Mouse (Mus musculus): Measurements from ENCODE around the gene Aco1. TPM values are rescaled to one million over a fixed set of nuclear protein-coding genes. Genes with fewer than 3 reads are reported as not detected.

The Aco1 gene
- total and polyA plus RNA-seq, 3 experiments = 51.3 to 146 (median 122) TPM

DNA sequence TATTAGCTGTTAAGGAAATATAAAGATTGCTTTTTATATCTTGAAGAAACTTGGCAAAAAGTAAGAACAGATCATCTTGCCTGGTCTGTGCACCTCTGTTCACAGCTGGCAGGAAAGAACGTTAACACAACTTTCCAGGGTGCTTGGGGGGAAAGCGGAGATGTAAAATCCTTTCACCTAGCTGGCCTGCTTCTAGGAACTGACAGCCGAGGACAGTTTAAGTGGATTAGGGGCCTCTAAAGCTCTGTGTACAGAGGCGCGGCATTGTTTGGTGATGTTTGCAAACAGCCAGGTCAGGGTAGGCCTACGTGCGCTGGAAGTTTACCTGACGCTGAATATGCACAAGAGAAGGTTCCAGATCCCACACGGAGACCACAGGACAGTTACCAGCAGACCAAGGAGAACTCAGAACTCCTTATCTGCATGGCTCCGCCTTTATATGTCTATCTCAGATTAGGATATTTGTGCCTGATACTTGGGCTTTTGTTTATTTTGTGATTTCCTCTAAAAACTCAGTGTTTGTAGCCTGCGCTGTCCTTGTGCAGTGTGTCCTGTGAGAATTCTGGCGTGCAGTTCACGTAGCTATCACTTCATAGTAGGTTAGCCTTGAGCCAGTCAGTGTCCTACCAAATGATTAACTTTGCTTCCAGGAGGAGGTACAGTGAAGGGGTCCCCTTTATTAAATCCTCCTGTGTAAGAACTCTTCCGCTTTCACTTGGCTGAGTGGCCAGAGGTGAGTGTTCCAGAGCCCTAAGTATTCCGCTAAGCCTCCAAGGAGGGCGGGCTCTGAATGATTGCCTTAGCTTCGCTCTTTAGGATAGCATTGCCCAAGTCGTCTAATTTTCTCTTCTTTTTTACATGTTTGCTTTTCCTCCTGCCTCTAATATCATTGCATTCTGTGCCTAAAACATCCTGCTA lies 14.0 kb downstream of the Aco1 start:
- peak; percentile 35 for DNase-seq

DNA sequence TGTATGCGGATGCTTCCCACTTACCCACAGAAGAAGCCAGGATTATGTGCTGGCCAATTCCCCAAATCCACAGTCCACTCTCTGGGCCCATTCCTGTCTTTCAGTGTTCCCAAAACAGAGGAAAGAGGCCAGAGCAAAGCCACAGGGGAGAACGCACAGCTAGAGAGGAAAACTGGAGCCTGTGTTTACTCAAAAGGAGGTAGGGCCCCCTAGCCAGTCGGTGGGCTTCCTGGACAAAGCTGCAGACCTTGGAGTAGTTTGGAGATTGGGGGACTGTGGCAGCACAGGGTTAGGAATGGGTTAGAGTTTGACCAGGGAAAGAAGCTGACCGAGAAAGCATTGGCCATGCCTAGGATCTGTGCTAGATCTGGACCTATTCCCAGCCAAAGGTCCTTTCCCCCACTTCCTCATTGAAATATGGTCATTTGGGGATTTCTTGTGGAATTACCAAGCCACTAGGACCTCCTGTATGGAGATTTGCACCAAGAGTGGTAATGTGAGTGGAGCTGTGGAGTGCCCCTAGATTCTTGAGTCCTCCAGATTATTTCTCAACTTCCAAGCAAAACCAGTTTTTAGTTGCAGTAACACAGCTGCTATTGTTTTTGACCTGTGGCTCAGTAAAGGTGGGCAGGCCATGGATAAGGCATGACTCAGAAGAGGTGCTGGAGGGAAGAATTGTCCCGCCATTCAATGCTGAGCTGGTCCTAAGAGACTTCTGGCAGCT lies 14.8 kb downstream of the Aco1 start:
- no peak for DNase-seq

DNA sequence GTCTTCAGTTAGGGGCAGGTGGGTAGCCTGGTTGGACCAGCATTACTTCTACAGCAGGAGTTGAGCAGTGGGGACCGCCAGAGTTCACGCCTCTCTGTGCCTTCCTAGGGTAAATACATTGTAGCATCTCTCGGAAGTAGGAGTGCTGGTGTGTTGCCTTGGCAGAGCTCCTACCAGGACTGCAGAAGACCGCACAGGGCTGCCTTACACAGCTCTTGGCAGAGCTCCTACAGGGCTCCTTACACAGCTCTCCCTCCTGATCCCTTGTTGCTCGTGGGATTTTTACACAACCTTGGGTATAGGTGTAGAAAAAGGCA lies 15.3 kb downstream of the Aco1 start:
- DNase-seq = no peak

DNA sequence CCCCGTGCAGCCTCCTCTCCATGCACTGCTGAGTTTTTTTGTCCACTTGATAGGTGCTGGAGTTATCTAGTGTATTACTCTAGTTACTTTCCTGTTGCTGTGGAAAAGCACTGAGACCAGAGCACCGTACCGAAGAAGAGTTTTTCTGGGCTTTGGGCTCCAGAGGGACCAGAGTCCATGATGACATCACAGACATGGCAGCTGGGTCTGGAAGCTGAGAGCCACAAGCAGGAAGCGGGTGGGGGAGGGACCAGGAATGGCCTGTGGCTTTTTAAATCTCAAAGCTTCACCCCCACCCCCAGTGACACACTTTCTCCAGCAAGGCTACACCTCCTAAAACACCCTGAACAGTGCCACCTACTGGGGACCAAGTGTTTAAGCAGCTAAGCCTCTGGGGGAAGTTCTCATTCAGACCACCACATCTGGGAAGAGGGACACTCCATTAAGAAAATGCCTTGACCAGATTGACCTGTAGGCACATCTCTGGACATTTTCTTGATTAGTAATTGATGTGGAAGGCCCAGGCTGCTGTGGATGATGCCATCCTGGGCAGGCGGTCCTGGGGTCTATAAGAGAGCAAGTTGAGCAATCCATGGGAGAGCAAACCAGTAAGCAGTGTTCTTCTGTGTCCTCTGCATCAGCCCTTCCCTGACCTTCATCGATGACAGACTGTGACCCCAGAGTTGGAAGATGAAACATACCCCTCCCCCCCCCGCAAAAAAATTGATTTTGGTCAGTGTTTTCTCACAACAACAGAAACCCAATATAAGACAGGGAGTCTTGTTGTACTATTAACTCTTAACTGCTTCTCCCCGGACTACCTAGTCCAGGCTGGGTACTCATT lies 17.9 kb downstream of the Aco1 start:
- DNase-seq = no peak

DNA sequence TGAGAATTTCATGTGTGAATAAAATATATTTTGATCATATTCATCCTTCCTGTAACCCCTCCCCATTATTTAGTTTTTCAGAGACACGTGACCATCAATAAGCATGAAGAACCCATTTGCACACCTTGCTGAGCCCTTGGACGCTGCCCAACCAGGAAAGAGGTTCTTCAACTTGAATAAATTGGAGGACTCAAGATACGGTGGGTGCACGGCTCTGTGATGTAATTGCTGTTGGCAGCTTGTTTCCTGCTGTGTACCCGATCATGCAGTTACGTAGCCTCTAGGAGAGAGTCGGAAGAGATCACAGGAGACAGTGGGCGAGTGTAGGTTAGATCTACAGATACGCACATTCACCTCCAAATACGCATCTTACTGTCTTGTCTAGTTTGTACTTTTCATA lies 20.8 kb downstream of the Aco1 start:
- no peak for DNase-seq

DNA sequence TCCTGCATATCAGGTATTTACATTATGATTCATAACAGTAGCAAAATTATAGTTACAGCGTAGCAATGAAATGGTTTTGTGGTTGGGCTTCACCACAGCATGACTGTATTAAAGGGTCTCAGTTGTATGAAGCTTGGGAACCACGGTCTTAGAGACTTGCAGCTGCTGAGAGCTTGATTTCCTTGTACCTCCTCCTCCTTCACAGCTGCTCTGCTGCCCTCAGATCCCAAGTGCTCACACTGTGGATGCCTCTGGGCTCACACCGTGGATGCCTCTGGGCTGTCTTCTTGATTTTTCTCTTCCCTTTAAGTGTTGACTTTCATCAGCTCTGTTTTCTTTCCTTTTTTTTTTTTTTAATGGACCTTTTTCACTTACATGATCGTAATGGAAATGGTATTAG lies 28.6 kb downstream of the Aco1 start:
- no peak for DNase-seq

DNA sequence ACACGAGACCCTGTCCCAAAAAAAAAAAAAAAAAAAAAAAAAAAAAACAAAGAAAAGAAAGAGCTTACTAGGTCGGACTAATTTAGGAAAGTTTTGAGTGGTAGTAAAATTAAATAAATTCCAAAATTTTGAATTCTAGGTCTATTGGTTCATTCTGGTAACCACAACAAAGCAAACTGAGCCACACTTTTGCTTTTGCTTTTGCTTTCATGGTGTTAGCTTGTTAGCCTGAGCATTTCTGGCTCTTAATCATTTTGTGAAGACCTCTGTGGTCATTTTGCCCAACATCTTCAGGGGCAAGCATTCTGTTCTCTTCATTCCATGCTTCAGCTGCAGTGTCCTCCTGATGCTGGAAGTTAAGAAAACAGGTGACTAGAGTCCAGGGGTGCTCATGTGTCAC lies 29.5 kb downstream of the Aco1 start:
- DNase-seq = no peak

DNA sequence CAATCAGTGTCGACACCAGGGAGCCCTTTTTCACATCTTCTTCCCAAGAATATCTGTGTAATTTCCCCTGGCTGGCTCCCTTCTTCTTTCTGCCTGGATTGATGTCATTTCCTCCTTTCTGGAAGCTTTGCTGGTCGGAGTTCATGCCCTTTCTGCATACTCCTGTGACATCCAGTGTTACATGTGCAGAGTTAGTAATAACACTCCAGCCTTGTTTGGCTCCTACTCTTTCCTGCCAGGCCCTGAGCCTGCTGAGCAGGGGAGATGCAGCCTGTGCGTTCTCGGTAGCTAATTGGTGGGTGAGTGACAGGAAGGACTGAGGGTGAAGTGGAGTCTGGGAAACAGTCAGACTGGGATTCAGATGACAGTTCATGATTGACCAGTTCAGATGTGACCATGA lies 31.4 kb downstream of the Aco1 start:
- no peak for DNase-seq

DNA sequence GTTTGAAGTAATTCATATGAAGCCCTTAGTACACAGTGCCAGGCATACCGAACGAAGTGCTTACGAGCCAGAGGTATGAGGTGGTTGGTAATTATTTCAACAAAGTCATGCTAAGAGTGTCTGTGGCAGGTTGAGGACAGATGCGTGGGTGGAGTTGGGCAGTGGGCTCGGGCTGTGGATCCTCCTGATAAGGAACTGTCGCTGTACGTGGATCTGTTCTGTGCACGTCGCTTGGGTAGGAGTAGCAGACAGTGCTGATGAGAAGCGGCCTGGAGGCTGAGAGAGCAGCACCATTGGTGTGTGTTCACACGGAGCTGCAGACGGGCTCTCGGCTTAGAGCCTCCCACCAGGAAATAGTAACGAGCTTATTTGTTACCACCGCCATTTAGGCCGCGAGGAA lies 35.7 kb downstream of the Aco1 start:
- no peak for DNase-seq

DNA sequence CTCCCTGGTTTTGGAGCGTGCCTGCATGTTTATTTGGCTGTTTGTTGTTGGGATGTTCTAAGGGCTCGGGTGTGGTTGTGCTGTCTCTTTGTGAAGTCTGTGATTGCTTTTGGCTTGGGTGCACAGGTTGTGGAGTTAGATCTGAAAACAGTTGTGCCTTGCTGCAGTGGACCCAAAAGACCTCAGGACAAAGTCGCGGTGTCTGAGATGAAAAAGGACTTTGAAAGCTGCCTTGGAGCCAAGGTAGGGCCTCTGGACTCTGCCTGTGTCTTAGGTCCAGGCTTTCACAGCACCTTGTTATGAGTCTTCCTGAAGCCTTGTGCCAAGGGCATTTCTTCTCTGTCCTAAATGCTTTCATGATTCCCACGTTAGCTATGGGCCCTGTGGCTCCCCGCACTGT lies 37.2 kb downstream of the Aco1 start:
- no peak for DNase-seq

DNA sequence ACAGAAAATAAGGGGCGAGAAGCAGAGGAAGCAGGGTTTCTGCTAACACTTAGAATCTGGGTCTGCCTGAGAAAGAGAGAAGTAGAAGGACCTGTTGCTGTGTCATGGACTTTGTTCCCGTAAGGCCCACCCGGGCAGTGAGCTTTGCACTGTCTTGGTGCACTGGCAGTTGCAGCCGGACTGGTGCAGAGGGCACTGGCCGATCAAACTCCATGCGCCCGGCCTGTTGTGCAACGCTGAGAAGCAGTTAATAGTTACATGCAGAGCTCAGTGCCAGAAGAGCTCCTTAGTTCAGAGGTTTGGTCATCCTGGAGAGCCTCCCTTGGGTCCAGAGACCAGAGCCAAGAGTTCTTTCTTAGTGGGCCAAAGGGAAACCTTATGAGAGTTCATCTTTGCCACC lies 38.8 kb downstream of the Aco1 start:
- DNase-seq = peak; percentile 61

DNA sequence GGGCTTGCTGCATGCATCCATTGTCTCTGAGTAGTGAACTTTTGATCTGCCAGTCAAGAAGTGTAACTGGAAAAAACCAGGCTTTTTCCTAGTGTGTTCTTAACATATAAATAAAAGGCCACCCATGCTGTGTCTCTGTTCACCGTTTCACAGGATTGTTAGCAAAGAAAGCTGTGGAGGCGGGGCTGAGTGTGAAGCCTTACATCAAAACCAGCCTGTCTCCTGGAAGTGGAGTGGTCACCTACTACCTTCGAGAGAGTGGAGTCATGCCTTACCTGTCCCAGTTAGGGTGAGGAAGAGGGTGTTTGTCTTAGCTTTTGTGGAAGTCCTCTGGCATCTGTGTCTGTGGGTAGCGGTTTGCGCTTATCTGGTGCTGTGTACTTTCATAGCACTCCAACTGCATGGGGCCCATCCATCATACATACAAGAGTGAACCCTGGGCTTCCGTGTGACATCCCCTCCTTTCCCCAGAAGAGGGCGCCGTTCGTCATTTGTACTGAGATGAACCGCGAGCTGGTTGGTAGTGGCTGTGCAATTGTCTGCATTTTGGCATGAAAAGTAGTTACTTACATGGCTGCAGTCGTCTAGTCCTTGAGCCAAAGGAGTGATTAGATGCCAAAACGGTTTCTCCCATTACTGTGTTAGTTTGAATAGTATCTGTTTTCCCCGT lies 39.9 kb downstream of the Aco1 start:
- peak; percentile 71 for DNase-seq

DNA sequence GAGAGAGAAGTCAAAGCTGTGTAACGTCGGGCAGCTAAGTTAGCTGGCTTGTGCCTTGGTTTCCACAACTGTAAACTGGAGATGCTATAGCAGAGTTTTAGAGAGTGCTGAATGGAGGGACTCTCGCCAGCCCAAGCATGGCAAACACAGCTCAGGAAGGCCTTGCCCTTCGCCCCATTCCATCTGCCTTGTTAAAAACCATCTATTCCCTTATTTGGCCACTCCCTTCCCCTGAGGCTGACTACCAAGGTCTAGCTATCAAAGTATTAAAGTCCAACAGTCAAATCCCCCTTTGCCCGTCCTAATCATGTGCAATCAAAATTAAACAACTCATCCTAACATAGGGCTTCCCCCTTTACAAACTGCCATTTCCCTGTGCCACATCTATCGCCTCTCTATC lies 40.9 kb downstream of the Aco1 start:
- DNase-seq = no peak

DNA sequence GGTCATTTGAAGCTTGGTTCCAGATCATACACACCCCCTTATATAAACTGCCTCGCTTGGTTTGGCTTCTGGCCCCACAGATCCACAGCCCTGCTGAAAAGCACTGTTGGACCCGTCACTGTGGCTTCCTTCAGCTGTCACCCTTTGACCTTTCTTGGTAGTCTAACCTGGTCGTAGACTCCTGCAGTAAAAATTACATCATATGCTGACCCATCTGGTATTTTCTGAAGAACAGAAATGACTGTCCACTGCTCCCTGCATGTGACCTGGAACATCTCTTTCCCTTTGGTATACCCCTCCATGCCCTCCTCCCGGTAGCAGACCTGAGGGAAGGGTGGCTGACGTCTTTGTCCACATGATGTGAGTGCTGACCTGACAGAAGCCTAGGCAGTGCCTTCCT lies 41.6 kb downstream of the Aco1 start:
- DNase-seq = no peak

DNA sequence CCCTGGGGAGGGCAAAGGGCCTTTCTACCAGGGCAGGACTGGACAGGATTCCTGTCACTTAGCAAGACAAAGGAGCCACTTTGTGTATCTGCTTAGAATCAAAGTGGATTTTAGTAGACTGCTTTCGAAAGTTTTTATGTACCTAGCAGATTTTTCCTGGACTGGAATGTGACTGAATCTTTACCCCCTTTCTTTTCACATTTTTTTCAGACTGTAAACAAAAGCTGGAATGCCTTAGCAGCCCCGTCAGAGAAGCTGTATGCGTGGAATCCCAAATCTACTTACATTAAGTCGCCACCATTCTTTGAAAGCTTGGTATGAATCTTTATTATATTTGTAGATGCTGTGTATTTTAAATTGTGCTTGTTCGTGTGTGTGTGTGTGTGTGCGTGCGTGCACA lies 45.1 kb downstream of the Aco1 start:
- DNase-seq = no peak

DNA sequence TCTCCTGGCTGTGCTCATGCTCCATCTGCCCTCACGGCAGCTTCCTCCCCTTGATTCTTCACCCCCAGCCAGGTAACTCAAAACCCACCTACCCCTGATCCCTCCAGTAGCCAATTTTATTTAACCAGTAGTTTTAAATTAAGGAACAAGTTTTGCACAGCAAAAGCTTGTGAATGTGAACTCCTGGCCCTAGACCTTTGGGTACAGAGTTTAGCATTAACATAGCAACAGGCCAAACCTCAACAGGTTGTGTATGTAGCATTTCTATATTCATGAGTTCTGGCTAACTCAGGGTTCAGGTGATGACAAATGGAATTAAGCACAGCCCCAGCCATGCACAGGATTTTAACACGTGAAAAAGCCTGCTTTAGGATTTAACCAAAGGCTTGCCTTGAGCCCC lies 49.4 kb downstream of the Aco1 start:
- no peak for DNase-seq

DNA sequence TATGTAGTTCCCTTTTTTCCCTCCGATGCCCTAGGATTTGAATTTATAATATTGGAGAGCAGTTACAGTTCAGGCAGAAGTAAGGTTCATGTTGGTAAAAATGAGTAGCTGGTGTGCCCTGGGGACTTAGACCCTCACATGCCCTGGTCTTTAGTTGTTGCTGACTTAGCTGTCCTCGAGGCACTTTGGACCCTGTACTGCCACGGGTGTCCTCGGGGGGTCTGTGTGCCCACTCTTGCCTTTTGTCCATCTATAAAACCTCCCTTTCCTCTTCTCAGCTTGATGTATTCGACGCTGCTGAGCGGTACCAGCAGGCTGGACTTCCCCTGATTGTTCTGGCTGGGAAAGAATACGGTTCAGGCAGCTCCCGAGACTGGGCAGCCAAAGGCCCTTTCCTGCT lies 50.6 kb downstream of the Aco1 start:
- no peak for DNase-seq

DNA sequence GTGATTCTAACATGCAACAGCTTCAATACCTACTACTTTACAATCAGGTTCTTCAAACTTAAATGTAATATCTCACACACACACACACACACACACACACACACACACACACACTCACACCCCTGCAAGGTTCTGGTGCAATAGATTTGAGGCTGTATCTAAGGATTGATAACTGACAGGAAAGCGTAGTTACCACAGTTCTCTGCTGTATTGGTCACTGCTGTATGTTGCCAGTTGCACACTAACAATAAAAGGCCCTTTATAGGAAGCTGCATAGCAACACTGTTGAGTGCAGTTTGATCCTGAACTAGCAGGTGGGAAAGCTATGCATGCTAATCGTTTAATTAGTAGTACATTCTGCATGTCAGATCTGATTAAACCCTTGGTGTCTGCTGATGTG lies 52.5 kb downstream of the Aco1 start:
- DNase-seq = no peak

DNA sequence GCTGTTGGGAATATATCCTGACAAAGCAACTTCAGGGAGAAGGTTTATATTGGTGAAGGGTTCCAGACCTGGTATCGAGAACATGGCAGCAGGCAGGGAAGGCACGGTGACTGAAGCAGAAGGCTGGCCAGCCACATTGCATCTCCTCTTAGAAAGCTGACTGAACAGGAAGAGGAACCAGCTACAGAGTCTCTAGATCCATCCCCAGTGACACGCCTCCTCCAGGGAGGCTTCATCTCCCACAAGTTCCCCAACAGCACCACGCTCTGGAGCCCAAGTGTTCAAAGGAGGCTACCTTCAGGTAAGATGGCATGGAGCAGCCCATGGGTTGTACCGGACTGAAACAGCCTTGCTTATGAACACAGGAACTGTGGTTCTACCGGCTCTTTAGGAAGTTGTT lies 59.3 kb downstream of the Aco1 start:
- DNase-seq = no peak

DNA sequence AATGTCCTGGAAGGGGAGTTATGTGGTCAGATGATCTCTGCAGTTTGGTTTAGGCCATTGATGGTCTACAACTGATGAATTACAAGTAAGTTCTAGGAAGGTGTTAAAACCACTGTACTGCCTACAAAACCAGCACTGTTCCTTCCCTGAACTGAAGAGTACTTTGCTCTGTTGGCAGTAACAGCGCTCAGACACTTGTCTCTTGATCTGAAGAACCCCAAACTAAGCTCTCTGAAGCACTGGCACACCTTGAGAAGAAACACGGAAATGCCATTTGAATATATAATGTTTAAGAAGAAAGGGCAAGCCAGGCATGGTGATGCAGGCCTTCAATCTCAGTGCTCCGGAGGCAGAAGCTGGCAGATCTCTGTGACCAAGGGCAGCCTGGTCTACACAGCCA lies 61.5 kb downstream of the Aco1 start:
- no peak for DNase-seq

DNA sequence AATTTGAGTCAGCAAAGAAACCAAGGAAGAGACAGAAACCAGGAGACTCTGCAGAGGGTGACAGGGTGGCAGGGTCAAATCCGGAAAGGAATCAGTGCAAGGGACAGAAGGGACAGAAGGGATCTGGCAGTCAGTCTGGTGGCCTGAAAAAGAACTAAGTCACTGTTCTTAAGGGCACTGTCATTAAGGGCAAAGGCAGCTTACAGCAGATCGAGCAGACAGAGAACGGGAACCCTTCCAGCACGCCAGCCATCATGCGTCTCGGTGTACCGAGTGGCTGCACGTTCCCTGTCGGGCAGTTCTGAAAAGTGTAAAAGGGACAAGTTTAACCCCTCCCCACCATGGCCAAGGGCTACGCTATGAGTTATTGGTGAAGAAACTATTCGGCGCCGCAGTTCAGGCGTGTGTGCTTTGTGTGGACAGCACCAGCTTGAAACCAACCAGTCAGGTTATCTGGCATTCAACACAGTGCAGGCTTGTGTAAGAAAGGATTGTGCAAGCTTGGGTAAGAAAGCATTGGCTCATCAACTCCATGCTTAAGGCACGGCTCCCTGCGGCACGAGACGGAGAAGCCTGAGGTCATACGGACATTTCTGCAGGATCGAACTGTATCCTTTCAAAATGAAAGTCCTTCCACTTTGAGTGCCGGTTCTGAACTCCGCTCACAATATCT lies 62.5 kb downstream of the Aco1 start:
- DNase-seq = peak; percentile 61

DNA sequence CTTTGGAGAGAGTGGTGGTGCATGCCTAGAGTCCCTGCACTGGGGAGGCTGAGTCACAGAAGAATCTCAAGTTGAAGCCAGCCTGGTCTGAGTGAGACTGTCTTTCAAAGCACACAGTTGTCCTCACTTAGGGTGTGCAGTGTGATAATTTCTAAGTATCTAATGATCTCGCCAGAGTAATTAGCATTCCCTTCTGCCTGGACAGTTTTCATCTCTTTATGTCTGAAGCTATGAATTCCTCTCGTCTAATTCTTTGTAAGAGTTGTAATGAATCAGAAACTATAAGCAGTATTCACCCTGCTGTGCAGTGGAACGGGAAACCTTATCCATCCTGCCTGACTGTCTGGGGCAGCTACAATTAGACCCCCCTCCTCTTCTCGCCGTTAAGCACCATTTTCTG lies 64.8 kb downstream of the Aco1 start:
- DNase-seq = no peak

Measured in adrenal gland, adult 2 months (tissue).